Mouse (Mus musculus) embryo, embryonic 10 days (tissue): ENCODE results near the gene Fmod.

Experiments
- DNase-seq: peaks from one replicate; pipeline ENCODE4 v3.0.0-alpha.2; 2015; ENCODE audit warnings: low spot score

Fmod gene

GRCm38 (mm10) chr1:134096264-134096934, 59.3 kb downstream of the Fmod start:
- DNase-seq: no peak

GRCm38 (mm10) chr1:134097080-134097855, 60.2 kb downstream of the Fmod start:
- no peak for DNase-seq
